Mouse (Mus musculus): ENCODE measurements around the gene Hist1h3h. TPM values are rescaled to one million over a fixed set of nuclear protein-coding genes. Genes with fewer than 3 reads are reported as not detected.
"Not testable (repeated sequence)": the region's sequence is repeated elsewhere in the genome, so short reads cannot be mapped to it uniquely, and the experiment has no call there.

Gene Hist1h3h
- total RNA-seq (2015; ENCODE audit: low replicate concordance) (64.9 and 143 TPM in 2 replicates), total RNA-seq (2017; ENCODE audit: low replicate concordance) (379 and 793 TPM in 2 replicates)

DNA sequence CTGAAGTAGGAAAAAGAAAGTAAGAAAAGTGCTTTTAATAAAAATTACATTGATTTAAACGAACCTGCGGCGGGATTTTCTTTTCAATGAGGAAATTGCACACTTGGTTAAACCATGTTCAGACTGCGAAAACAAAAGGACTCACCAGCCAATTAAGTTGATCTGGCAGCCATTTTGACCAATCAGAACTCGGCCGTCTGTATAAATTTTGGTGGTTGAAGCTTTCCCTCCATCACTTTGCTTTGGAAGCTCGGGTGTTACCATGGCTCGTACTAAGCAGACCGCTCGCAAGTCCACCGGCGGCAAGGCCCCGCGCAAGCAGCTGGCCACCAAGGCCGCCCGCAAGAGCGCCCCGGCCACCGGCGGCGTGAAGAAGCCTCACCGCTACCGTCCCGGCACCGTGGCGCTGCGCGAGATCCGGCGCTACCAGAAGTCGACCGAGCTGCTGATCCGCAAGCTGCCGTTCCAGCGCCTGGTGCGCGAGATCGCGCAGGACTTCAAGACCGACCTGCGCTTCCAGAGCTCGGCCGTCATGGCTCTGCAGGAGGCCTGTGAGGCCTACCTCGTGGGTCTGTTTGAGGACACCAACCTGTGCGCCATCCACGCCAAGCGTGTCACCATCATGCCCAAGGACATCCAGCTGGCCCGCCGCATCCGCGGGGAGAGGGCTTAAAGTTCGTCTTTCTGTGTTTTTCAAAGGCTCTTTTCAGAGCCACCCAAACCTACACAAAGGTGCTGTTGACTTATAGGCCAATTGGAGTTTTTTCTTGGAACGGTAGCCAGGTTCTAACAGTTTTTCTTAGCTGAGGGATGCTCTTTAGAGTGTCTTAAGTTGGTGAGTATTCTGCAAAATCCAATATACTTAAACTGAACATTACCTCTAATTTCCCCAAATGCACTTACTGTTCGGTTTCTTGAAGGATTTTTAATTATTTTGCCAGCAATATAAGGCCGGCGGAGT lies at the start of gene Hist1h3h:
TSS of gene Hist1h3h (plus strand) at position 263 of the 961 bp plus-strand sequence.
- ATAC-seq (replicated peaks; ENCODE audit: low FRiP score, poor library complexity, severe bottlenecking), result peak; percentile 40

DNA sequence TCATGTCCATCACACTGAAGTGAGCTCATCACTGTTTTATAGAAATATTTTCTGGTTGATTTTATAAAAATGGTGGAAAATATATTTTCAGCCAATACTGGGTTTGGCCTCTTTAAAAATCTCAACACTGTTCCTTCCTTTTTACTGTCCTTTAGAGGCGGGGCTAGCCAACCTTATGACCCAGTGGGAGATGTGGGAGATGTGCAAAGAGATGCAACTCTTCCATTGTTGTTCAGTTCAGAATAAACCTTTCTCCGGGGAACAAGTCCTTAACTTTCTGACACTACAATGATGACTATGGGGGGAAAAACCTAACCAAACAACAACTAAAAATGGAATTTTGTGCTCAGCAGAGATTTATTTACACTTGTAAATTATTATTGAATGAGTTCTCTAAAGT lies 40.2 kb upstream of the Hist1h3h start, which contains the start of gene Olfr1360:
TSS of gene Olfr1360 (minus strand) at position 101 of the 400 bp plus-strand sequence.
- no peak for ATAC-seq (replicated peaks; ENCODE audit: low FRiP score, poor library complexity, severe bottlenecking)

DNA sequence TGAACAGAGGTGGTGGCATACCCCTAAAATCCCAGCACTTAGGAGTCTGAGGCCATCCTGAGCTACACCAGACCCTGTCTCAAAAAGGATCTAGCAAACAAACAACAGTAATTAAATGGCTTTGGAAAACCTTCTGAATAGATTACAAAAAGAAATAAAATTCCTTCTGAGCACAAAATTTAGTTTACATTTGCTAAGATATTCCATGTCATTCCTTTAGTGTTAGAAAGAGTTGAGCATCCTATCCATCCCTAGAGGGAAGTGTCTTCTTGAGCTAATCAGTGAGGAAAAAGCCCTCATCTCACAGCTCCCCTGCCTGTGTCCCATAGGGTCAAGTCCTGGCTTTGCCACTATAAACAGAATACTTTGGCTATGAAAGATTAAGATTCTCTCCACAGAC lies 19.6 kb upstream of the Hist1h3h start, which contains the start of gene Olfr1359:
TSS of gene Olfr1359 (plus strand) at position 301 of the 400 bp plus-strand sequence.
- no peak for ATAC-seq (replicated peaks; ENCODE audit: low FRiP score, poor library complexity, severe bottlenecking)

DNA sequence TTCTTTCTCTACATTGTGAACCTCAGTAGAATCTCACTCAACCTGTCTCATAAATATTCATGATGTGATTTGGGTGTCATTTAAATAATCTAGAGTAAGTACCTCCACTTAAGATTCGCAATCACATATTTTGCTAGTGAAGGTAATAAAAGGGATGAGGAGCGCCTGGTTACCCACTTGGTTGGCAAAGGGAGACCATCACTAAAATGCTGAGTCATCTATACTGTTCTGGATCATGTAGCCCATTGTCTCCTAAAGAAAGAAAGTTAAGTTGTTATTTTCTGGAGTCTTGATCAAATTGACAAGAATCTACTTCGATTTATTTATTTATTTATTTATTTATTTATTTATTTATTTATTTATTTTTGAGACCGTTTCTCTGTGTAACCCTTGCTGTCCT lies 10.8 kb upstream of the Hist1h3h start:
- no peak for ATAC-seq (replicated peaks; ENCODE audit: low FRiP score, poor library complexity, severe bottlenecking)

DNA sequence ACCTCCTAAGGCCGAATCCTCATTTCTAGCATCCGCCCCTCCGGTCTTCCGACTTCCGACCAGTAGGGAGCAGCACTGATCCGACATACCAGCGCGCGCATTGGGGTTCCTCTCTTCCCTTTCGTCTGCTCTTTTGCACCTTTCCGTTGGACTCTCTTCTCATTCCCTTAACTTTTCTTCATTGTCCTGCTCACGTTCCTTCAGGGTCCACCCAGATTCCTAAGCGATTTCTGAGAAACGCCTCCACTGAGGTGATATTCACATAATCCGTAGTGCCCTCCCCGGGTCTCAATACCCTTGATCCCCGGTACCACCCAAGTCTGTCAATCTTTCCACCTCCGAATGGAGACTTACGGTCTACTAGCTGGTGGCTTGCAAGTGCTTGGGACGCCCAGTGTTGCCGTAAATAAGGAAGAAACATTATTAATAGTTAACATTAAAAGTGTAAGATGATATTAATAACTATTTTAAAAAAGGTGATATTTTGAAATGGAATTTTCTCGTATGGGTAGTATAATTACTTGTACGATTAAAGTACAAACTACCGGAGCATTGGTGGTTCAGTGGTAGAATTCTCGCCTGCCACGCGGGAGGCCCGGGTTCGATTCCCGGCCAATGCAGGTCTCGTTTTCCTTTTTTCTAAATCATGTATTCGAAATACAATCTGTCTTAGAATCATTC lies 7.3 kb upstream of the Hist1h3h start:
- peak; percentile 89 for ATAC-seq (replicated peaks; ENCODE audit: low FRiP score, poor library complexity, severe bottlenecking)

DNA sequence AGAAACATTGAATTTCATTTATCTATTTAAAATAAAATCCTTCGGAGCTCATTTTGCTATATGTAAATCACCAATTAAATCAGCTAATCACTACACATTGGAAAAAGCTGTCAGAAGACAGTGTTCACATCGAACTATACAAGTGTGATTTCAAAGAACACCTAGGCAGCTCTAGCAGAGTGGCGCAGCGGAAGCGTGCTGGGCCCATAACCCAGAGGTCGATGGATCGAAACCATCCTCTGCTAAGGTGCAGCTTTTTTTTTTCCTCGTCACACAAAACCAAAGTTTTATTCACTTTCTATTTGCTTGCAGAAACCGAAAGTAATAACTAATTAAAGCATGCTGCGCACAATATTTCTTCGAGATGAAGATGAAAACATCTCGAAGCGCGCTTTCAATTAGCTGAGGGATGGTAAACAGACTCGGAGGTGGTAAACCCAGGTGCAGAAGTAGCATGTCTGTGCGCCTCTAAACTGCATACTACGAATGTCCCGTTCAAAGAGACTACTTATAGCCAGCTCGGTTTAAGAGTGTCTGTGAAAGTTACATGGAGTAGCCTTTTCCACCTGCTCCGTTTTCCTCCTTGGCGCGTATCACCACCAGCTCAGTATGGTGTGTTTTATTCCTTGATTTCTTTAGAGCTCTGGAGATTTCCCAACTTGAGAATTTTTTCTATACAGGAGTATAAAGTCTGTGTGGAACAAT lies 6.5 kb upstream of the Hist1h3h start:
- ATAC-seq (replicated peaks; ENCODE audit: low FRiP score, poor library complexity, severe bottlenecking), result 0 out of 2 replicates have a peak, but pooled peaks have one; percentile 36

DNA sequence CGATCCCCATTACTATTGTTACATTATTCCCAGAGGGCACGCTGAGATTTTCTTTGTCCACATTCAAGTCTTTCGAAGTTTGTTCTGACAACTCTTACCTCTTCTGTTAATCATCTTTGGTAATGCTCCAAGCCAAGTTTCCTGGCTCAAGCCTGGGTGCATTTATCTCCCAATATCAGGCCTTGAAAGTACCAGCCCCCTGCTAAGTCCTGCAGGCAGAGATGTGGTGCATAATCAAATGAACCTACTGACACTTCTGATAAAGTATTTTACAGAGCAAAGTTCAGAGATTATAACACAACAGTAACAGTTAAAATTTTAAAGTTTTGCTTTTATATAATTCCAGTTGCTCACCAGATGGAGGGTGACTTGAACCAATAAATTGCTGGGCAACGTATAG lies 5.8 kb upstream of the Hist1h3h start:
- ATAC-seq (replicated peaks; ENCODE audit: low FRiP score, poor library complexity, severe bottlenecking), result no peak

DNA sequence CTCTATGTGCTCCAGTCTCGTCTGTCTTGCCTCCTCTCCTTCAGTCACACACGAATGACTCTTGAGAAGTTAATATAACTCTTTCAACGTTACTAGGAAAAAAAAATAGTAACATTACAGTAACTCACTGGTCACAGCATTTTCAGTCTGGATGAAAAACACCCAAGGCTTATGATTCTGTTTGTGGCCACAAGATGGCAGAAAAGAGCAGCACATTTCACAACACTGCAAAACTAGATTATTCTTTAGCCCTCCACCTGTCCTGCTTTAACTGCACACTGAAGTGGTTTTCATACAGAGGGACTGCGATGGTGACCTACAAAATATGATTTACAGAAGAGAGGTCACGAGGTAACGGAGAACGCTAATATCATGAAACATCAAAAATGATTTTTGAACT lies 2.7 kb upstream of the Hist1h3h start:
- peak; percentile 28 for ATAC-seq (replicated peaks; ENCODE audit: low FRiP score, poor library complexity, severe bottlenecking)

DNA sequence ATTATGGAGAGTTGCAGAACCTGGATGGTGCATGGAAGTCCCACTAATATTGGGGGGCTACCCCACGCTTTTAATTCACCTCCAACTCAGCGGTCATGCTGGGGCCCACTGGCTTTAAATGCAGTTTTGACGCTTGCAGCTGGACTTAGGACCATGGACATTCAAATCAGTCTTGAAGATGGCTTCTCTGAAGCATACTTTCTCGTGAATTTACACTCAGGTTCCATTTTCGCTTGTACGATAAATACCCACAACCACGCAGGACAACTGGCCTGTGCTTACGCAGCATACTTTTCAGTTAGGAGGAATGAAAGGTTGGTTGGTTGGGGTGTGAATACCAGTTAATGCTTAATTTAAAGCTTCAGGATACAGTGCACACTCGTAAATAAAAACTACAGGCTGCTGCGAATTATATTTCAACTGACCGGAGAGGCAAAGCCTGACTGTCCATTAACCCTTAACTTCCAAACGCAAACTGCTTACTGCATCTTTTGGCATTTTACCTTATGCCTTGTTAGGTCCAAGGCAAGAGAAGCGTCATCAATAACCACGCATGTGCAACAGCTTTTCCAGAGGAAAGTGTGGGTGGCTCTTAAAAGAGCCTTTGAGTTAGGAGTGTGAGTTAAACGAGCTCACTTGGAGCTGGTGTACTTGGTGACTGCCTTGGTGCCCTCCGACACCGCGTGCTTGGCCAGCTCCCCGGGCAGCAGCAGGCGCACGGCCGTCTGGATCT lies 2.2 kb upstream of the Hist1h3h start:
- ATAC-seq (replicated peaks; ENCODE audit: low FRiP score, poor library complexity, severe bottlenecking), result peak; percentile 12; the same call in 1 of the 2 replicates

DNA sequence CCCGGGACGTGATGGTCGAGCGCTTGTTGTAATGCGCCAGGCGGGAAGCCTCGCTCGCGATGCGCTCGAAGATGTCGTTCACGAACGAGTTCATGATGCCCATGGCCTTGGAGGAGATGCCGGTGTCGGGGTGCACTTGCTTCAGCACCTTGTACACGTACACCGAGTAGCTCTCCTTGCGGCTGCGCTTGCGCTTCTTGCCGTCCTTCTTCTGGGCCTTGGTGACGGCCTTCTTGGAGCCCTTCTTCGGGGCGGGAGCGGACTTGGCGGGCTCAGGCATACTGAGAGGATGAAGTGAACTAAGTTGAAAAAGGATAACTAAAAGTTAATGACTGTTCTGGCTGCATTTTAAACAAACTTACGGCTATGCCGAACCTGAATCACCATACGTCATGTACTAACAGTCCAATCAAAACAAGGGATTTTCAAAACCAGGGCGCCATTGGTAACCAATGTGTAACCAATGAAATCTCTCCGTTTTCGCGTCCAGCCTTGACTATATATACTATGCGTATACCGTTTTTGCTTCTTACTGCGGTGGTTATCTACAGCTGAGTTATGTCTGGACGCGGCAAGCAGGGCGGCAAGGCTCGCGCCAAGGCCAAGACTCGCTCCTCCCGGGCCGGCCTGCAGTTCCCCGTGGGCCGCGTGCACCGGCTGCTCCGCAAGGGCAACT lies 1.5 kb upstream of the Hist1h3h start, which contains the start of the genes Hist1h2bl and Hist1h2ai:
TSS of gene Hist1h2bl (minus strand) at position 280 of the 676 bp plus-strand sequence.
TSS of gene Hist1h2ai (plus strand) at position 559 of the 676 bp plus-strand sequence.
- ATAC-seq (replicated peaks; ENCODE audit: low FRiP score, poor library complexity, severe bottlenecking), result peak; percentile 70

DNA sequence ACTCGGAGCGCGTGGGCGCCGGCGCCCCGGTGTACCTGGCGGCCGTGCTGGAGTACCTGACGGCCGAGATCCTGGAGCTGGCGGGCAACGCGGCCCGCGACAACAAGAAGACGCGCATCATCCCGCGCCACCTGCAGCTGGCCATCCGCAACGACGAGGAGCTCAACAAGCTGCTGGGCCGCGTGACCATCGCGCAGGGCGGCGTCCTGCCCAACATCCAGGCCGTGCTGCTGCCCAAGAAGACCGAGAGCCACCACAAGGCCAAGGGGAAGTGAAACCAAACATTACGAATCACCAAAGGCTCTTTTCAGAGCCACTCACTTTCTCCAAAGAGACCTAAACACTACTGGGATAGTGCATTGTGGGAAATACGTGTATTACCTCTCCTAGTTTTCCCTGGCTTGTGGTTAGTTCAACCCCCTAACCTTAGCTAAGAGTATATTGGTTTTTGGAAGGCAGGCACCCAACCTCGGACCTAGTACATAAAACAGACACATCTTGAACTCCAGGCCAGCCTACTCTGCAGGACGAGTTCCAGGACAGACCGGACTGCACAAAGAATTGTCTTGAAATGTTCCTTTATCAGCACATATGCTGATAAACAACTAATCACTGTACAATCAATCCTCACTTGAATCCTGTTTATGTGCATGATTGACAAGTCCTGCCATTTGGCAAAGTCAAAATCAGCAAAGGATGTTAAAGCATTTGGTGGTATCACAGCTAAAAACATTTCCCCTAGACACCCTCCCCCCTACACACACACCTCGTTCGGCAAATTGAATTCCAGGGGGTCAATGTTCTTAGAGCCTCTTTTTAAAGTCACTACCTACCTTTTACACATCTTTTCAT lies 693 bp upstream of the Hist1h3h start:
- ATAC-seq (replicated peaks; ENCODE audit: low FRiP score, poor library complexity, severe bottlenecking), result peak; percentile 13

DNA sequence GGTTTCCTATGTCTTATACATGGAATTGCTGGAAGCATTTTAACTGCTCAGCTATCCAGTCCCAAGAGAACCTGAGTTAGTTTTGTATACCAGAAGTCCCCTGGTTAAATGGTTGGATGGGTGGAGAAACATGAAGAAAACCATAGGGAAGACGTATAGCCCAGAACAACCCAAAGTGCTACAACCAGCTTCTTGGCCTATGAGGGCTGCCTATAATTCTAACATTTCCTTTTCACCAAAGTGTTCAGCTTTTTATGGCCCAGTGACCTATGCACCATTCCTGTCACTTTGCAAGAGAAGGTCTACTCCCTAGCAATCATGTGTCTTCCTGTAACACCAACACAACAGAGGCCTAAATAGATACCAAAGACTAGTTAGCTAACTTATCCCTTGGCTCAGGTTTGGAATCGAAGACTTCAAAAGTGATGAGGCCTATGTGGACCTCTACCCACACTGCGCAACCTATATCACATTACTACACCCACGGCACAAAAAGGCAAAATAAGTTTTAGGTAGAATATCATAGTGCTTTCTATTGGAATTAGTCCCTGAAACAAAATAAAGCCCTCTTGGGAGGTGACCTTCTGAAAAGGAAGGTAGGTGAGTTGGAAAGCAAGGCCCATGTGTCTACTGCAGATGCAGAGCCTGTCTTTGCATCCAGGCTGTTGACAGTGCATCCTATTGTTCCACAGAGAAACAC lies 1.1 kb downstream of the Hist1h3h start:
- ATAC-seq (replicated peaks; ENCODE audit: low FRiP score, poor library complexity, severe bottlenecking), result peak; percentile 4

DNA sequence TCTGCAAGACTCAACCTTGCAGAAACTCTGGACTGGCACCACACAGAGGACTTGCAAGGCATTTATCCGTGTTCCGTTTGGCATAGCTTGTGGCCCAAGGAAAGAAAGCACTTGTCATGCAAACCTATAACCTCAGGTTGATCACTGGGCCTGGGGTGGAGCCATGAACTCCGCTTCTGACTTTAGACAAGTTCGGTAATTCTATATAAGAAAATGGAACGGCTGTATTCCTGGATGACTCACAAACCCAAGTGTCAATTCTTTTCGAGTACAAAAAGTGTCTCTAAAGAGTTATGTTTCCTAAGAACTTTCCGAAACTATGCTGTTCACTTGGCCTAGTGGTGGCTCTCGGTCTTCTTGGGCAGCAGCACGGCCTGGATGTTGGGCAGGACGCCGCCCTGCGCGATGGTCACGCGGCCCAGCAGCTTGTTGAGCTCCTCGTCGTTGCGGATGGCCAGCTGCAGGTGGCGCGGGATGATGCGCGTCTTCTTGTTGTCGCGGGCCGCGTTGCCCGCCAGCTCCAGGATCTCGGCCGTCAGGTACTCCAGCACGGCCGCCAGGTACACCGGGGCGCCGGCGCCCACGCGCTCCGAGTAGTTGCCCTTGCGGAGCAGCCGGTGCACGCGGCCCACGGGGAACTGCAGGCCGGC lies 3.8 kb downstream of the Hist1h3h start:
- not testable (repeated sequence) for ATAC-seq (replicated peaks; ENCODE audit: low FRiP score, poor library complexity, severe bottlenecking)

DNA sequence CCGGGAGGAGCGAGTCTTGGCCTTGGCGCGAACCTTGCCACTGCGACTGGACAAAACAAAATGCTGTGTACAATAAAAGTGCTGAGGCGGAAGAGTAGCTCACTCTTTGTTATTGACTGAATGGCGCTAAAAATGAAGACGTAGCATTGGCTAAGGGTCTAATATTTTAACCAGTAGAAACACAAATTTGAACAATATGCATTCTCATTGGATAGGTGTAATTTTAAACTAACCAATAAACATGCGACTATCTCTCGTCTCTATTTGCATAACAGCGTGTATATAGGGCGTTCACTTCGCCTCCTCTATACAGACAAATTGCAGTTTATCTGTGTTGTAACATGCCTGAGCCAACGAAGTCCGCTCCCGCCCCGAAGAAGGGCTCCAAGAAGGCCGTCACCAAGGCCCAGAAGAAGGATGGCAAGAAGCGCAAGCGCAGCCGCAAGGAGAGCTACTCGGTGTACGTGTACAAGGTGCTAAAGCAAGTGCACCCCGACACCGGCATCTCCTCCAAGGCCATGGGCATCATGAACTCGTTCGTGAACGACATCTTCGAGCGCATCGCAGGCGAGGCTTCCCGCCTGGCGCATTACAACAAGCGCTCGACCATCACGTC lies 4.4 kb downstream of the Hist1h3h start, which contains the start of gene Hist1h2bm:
TSS of gene Hist1h2bm (plus strand) at position 288 of the 616 bp plus-strand sequence.
- ATAC-seq (replicated peaks; ENCODE audit: low FRiP score, poor library complexity, severe bottlenecking), result peak; percentile 77

DNA sequence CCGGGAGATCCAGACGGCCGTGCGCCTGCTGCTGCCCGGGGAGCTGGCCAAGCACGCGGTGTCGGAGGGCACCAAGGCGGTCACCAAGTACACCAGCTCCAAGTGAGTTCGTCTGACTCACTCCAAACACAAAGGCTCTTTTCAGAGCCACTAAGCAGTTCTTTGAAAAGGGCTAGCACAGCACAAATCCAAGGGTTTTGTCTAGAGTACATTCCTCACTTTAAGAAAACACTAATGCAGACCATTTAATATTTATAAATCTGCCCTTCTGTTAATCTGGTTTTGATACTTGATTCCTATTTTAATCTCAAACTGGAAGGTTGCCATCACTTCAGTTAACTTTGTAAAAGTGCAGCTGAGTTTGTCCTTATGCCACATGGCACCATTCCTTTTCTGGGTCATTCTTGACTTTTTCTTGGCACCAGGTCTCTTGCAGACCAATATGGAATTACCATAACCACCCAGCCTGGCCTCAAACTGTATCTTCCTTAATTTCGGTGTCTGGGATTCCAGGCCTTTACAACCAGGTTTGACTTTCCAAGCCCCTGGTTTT lies 5.0 kb downstream of the Hist1h3h start:
- peak; percentile 21; the same call in 1 of the 2 replicates for ATAC-seq (replicated peaks; ENCODE audit: low FRiP score, poor library complexity, severe bottlenecking)

Data from erythroid progenitor cell, adult 5-6 weeks (primary cell).